Mouse (Mus musculus) small intestine, adult 2 months (tissue): ENCODE measurements around the gene Nsg1.

Experiments
- CTCF ChIP-seq: fragments of 200-500 bp; IDR thresholded peaks from 2 replicates; pipeline ENCODE4 v1.5.1; 2012; ENCODE audit warnings: low read depth, mild to moderate bottlenecking, control low read depth, inconsistent platforms, low read length, moderate library complexity, mixed read lengths; ENCODE audit not compliant: insufficient replicate concordance, insufficient read length; ENCODE audit errors: extremely low read depth
- POLR2A ChIP-seq: fragments of 200-500 bp; IDR thresholded peaks from 2 replicates; pipeline ENCODE4 v1.6.1; 2012; ENCODE audit warnings: low read depth, mild to moderate bottlenecking, control low read depth, inconsistent platforms, low read length, moderate library complexity

DNA sequence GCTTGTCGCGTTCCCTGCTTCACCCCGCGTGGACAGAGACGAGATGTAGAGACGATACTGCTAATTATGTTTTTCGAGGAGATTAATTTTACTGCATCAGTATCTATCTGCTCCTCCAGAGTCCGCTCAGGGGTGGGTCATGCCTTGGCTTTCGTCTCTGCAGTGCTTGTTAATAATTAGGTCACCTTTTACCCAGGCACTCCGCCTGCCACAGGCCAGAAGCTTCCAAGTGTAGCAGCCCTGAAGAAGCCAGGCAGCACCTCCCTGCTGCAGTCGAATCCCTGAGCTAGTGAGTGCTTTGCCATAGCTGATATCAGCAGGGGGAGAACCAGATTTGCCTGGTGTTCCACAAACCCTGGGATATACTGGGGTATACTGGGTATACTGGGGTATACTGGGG, 8.8 kb upstream of the Nsg1 start:
- TF ChIP-seq POLR2A (no peak), CTCF (no peak)
